Mouse (Mus musculus): ENCODE measurements at regions not wholly inside any gene's neighbourhood (a gene's known extent, or its start where the extent isn't known, plus 50 kb on each side); places are given as distances from the start of the nearest gene placed in this dataset.

- no peak for DNase-seq (ENCODE audit: extremely low read depth, low read depth, low spot score)
Observed at GRCm38 (mm10) chr13:52013182-52013581, 166.7 kb downstream of the Gadd45g start.

- no peak for DNase-seq (ENCODE audit: extremely low read depth, low read depth, low spot score)
Observed at GRCm38 (mm10) chr13:52013757-52014156, 167.3 kb downstream of the Gadd45g start.

GRCm38 (mm10) chr13:52014566-52014965, 168.1 kb downstream of the Gadd45g start:
- no peak for DNase-seq (ENCODE audit: extremely low read depth, low read depth, low spot score)

- DNase-seq (ENCODE audit: extremely low read depth, low read depth, low spot score) = no peak
Observed at GRCm38 (mm10) chr13:52015066-52015465, 168.6 kb downstream of the Gadd45g start.

- no peak for DNase-seq (ENCODE audit: extremely low read depth, low read depth, low spot score)
Observed at GRCm38 (mm10) chr13:52015496-52015895, 169.0 kb downstream of the Gadd45g start.

- DNase-seq (ENCODE audit: extremely low read depth, low read depth, low spot score) = no peak
Observed at GRCm38 (mm10) chr13:52017598-52018190, 171.2 kb downstream of the Gadd45g start.

- DNase-seq (ENCODE audit: extremely low read depth, low read depth, low spot score) = no peak
Observed at GRCm38 (mm10) chr13:52019647-52020046, 173.2 kb downstream of the Gadd45g start.

GRCm38 (mm10) chr13:52021150-52021549, 174.7 kb downstream of the Gadd45g start:
- DNase-seq (ENCODE audit: extremely low read depth, low read depth, low spot score) = no peak

- peak; percentile 62 for DNase-seq (ENCODE audit: extremely low read depth, low read depth, low spot score)
Observed at GRCm38 (mm10) chr13:52021828-52022227, 175.3 kb downstream of the Gadd45g start.

GRCm38 (mm10) chr13:52022529-52022928, 176.1 kb downstream of the Gadd45g start:
- DNase-seq (ENCODE audit: extremely low read depth, low read depth, low spot score) = no peak

- no peak for DNase-seq (ENCODE audit: extremely low read depth, low read depth, low spot score)
Observed at GRCm38 (mm10) chr13:52024349-52024748, 177.9 kb downstream of the Gadd45g start.

GRCm38 (mm10) chr13:52024832-52025481, 178.5 kb downstream of the Gadd45g start:
- DNase-seq (ENCODE audit: extremely low read depth, low read depth, low spot score) = no peak

GRCm38 (mm10) chr13:52025482-52025848, 179.0 kb downstream of the Gadd45g start:
- no peak for DNase-seq (ENCODE audit: extremely low read depth, low read depth, low spot score)

GRCm38 (mm10) chr13:52026291-52026690, 179.8 kb downstream of the Gadd45g start:
- DNase-seq (ENCODE audit: extremely low read depth, low read depth, low spot score) = no peak

- no peak for DNase-seq (ENCODE audit: extremely low read depth, low read depth, low spot score)
Observed at GRCm38 (mm10) chr13:52029868-52030422, 183.5 kb downstream of the Gadd45g start.

- DNase-seq (ENCODE audit: extremely low read depth, low read depth, low spot score) = no peak
Observed at GRCm38 (mm10) chr13:52031465-52031864, 185.0 kb downstream of the Gadd45g start.

GRCm38 (mm10) chr13:52035731-52036130, 189.3 kb downstream of the Gadd45g start:
- DNase-seq (ENCODE audit: extremely low read depth, low read depth, low spot score) = no peak

GRCm38 (mm10) chr13:52036351-52036750, 189.9 kb downstream of the Gadd45g start:
- DNase-seq (ENCODE audit: extremely low read depth, low read depth, low spot score) = no peak

GRCm38 (mm10) chr13:52037218-52037617, 190.7 kb downstream of the Gadd45g start:
- peak; percentile 88 for DNase-seq (ENCODE audit: extremely low read depth, low read depth, low spot score)

GRCm38 (mm10) chr13:52041467-52042421, 195.3 kb downstream of the Gadd45g start:
- no peak for DNase-seq (ENCODE audit: extremely low read depth, low read depth, low spot score)

GRCm38 (mm10) chr13:52042867-52043266, 196.4 kb downstream of the Gadd45g start:
- no peak for DNase-seq (ENCODE audit: extremely low read depth, low read depth, low spot score)

Measured in fat pad, adult 2 months (tissue).